Mouse (Mus musculus): ENCODE measurements around the gene Fcrl5.

DNA sequence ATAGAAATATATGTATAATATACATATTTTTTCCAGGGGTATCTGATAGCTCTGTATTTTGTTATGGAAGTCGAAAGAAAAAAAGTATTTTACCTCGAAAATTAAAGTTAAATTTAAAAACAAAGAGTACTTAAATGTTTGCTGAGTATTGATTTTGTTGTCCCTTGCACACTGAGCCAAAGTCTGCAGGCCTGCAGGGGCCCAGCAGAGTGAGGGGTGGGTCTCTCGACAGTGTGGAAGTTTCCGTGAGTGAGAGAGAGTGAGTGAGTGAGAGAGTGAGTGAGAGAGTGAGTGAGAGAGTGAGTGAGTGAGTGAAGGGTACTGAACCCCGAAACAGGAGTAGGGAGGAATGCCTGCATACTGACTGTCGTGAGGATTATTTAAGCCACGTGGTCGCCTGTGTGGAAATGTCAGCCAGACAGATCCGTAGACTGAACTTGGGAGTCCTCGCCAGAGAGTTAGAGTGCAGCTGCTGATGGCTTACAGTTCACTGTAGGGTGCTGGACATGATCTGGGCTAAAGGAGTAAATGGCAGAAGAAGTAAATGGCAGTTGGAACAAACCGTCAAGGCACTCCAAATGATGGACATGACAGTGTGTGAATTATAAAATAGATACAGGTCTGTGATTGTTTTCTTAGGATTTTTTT, 104.6 kb downstream of the Fcrl5 start:
- TF ChIP-seq CTCF (IDR thresholded peaks at IDR 0.05; ENCODE audit: borderline replicate concordance, insufficient read depth, low read depth, low read length) (no peak), POLR2A (IDR thresholded peaks at IDR 0.05; ENCODE audit: borderline replicate concordance, insufficient read depth, low read length) (no peak)
